In the genomic region with DNA sequence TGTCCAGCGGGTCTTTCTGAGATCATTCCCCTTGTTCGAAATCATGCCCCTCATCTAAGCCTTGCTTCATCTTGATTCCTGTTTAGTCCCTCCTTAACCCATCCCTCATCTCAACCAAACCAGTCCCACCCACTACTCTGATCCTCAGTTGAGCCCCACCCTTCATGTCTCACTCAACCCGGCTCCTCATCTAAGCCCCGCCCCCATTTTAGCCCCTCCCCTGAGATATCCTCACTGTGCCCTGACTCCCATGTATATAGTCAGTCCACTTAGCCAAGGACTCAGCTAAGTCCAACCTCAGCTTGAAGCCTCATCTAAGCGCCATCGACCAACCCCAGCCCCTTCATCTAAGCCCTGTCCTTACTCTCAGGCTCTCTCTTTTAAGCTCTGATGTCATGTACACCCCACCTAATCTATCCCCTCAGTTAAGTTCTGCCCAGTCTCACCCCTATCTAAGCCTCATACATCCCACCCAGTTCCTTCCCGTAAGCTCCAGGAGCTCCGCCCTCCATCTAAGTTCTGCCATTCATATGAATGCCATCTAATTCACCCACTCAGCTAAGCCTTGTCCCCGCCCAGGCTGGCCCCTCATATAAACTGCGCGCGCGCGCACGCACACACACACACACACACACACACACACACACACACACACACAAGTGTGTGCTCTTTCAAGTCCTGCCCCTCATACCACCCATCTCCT, we compare ENCODE assay signal across 30 mouse cellular contexts. TPM values are rescaled to one million over a fixed set of nuclear protein-coding genes. Genes with fewer than 3 reads are reported as not detected.
DNase-seq lines count a peak whose midpoint lies in the region; ATAC-seq and TF ChIP-seq lines count a peak whose summit lies in the region.
"Had no signal": no experiment of that assay in that cellular context is flagged by ENCODE, and none has a peak within 500 bp of the region (broad histone marks: within the 10 kb centered on the region; RNA-seq: fewer than 3 reads in every experiment).

No protein-coding gene starts in this region.

- H3K27me3 ChIP-seq in intestine, embryonic 14.5 days (replicated peaks; ENCODE audit: control insufficient read depth, insufficient read depth, low read length), result peaks cover 8% of the 10 kb centered on the region; the same call in 1 of the 2 replicates
- peaks cover 7% of the 10 kb centered on the region; the same call in 1 of the 2 replicates for H3K27me3 ChIP-seq in intestine, postnatal 0 days (replicated peaks; ENCODE audit: control insufficient read depth, insufficient read depth, low read length)
- peaks cover 8% of the 10 kb centered on the region for H3K27me3 ChIP-seq in lung, embryonic 16.5 days (ENCODE audit: control insufficient read depth, insufficient read depth, low read depth, low read length)
- H3K27me3 ChIP-seq in lung, postnatal 0 days (replicated peaks; ENCODE audit: insufficient read depth, low read length), result peaks cover 6% of the 10 kb centered on the region; the same call in 1 of the 2 replicates
- H3K27me3 ChIP-seq in intestine, embryonic 15.5 days (replicated peaks), result peaks cover 7% of the 10 kb centered on the region
- no peaks in the 10 kb centered on the region for H3K27me3 ChIP-seq in neural tube, embryonic 15.5 days (replicated peaks)
- H3K27me3 ChIP-seq: hindbrain, embryonic 15.5 days had no signal

- no peak for DNase-seq in intestine, embryonic 14.5 days (ENCODE audit: low spot score)
- DNase-seq in lung, postnatal 0 days (ENCODE audit: low spot score), result no peak
- peak; percentile 87 for DNase-seq in ES-CJ7 (ENCODE audit: low read depth, low spot score)
- no peak for DNase-seq in retina, postnatal 1 day
- DNase-seq: adrenal gland, postnatal 14 days; cerebellum, adult 11 months; cerebellum, adult 9-10 months; embryo, embryonic 11 days; gastrocnemius, postnatal 14 days; heart, postnatal 10 days; kidney, adult 11 months; kidney, postnatal 14 days; lung, embryonic 14.5 days; lung, postnatal 4 days; right cerebral cortex, postnatal 4 days; thymus, postnatal 4 days had no signal

- 65% methylated on average over 15 of the region's 15 CpGs for WGBS in intestine, embryonic 14.5 days
- 72% methylated on average over 15 of the region's 15 CpGs for WGBS in intestine, postnatal 0 days
- 62% methylated on average over 15 of the region's 15 CpGs for WGBS in lung, embryonic 16.5 days
- 70% methylated on average over 15 of the region's 15 CpGs for WGBS in lung, postnatal 0 days
- 71% methylated on average over 15 of the region's 15 CpGs for WGBS in intestine, embryonic 15.5 days
- 71% methylated on average over 15 of the region's 15 CpGs for WGBS in neural tube, embryonic 15.5 days

- no peak overlapping the region for H3K4me2 ChIP-seq in intestine, embryonic 14.5 days (ENCODE audit: low read length)
- H3K4me2 ChIP-seq in intestine, postnatal 0 days (replicated peaks; ENCODE audit: low read depth), result no peak overlapping the region
- H3K4me2 ChIP-seq in lung, embryonic 16.5 days (ENCODE audit: low read depth, low read length), result no peak overlapping the region
- no peak overlapping the region for H3K4me2 ChIP-seq in lung, postnatal 0 days (replicated peaks; ENCODE audit: low read depth, low read length)
- H3K4me2 ChIP-seq in intestine, embryonic 15.5 days (replicated peaks), result no peak overlapping the region
- H3K4me2 ChIP-seq in neural tube, embryonic 15.5 days, result no peak overlapping the region
- H3K4me2 ChIP-seq: embryonic facial prominence, embryonic 12.5 days; heart, embryonic 13.5 days; hindbrain, embryonic 15.5 days; limb, embryonic 13.5 days; lung, embryonic 14.5 days; midbrain, embryonic 12.5 days had no signal

- H3K4me3 ChIP-seq in intestine, embryonic 14.5 days (ENCODE audit: low read depth, low read length), result no peak overlapping the region
- H3K4me3 ChIP-seq in intestine, postnatal 0 days (ENCODE audit: low read depth, low read length), result no peak overlapping the region
- H3K4me3 ChIP-seq in lung, embryonic 16.5 days (ENCODE audit: low read length), result no peak overlapping the region
- no peak overlapping the region for H3K4me3 ChIP-seq in lung, postnatal 0 days (ENCODE audit: low read depth, low read length)
- no peak overlapping the region for H3K4me3 ChIP-seq in intestine, embryonic 15.5 days (replicated peaks)
- H3K4me3 ChIP-seq in neural tube, embryonic 15.5 days (replicated peaks), result no peak overlapping the region
- H3K4me3 ChIP-seq: embryonic facial prominence, embryonic 12.5 days; heart, embryonic 13.5 days; hindbrain, embryonic 15.5 days; left cerebral cortex, adult 2 months; limb, embryonic 13.5 days; megakaryocyte, embryonic 14.5 days; midbrain, embryonic 12.5 days had no signal

- no peak overlapping the region for H3K27ac ChIP-seq in intestine, embryonic 14.5 days (ENCODE audit: low read depth)
- H3K27ac ChIP-seq in intestine, postnatal 0 days (ENCODE audit: low read depth, low read length), result no peak overlapping the region
- H3K27ac ChIP-seq in lung, embryonic 16.5 days (ENCODE audit: low read length), result no peak overlapping the region
- no peak overlapping the region for H3K27ac ChIP-seq in lung, postnatal 0 days (ENCODE audit: low read length)
- no peak overlapping the region for H3K27ac ChIP-seq in intestine, embryonic 15.5 days
- no peak overlapping the region for H3K27ac ChIP-seq in neural tube, embryonic 15.5 days (replicated peaks)
- H3K27ac ChIP-seq: embryonic facial prominence, embryonic 12.5 days; heart, embryonic 13.5 days; hindbrain, embryonic 15.5 days; left cerebral cortex, adult 2 months; limb, embryonic 13.5 days; liver, embryonic 14.5 days; midbrain, embryonic 12.5 days had no signal

- ATAC-seq in intestine, embryonic 14.5 days (replicated peaks; ENCODE audit: low FRiP score, low TSS enrichment, low read depth), result 0 out of 2 replicates have a peak, but pooled peaks have one; percentile 18
- ATAC-seq in intestine, postnatal 0 days, result no peak
- 0 out of 2 replicates have a peak, but pooled peaks have one; percentile 23 for ATAC-seq in lung, embryonic 16.5 days (ENCODE audit: low read depth)
- no peak for ATAC-seq in lung, postnatal 0 days
- ATAC-seq in intestine, embryonic 15.5 days, result peak; percentile 32; the same call in 1 of the 2 replicates
- ATAC-seq in neural tube, embryonic 15.5 days (ENCODE audit: low FRiP score), result no peak
- ATAC-seq: CD4-positive, CD25-positive, alpha-beta regulatory T cell, adult 4 months; forebrain, embryonic 14.5 days had no signal

- no peaks in the 10 kb centered on the region for H3K36me3 ChIP-seq in intestine, embryonic 14.5 days (ENCODE audit: control insufficient read depth, insufficient read depth, low read length)
- H3K36me3 ChIP-seq in intestine, postnatal 0 days (ENCODE audit: control insufficient read depth, insufficient read depth), result no peaks in the 10 kb centered on the region
- H3K36me3 ChIP-seq in lung, embryonic 16.5 days (ENCODE audit: control insufficient read depth, insufficient read depth, low read length), result no peaks in the 10 kb centered on the region
- no peaks in the 10 kb centered on the region for H3K36me3 ChIP-seq in lung, postnatal 0 days (ENCODE audit: insufficient read depth, low read length)
- no peaks in the 10 kb centered on the region for H3K36me3 ChIP-seq in intestine, embryonic 15.5 days
- H3K36me3 ChIP-seq in neural tube, embryonic 15.5 days, result peaks cover 69% of the 10 kb centered on the region
- H3K36me3 ChIP-seq: embryonic facial prominence, embryonic 12.5 days; heart, embryonic 13.5 days; limb, embryonic 13.5 days had no signal

- H3K9me3 ChIP-seq in intestine, embryonic 14.5 days (ENCODE audit: control insufficient read depth, low read length), result no peaks in the 10 kb centered on the region
- H3K9me3 ChIP-seq in intestine, postnatal 0 days (ENCODE audit: control insufficient read depth), result no peaks in the 10 kb centered on the region
- H3K9me3 ChIP-seq in lung, embryonic 16.5 days (ENCODE audit: control insufficient read depth, low read length), result no peaks in the 10 kb centered on the region
- H3K9me3 ChIP-seq in lung, postnatal 0 days (ENCODE audit: low read length), result no peaks in the 10 kb centered on the region
- H3K9me3 ChIP-seq in intestine, embryonic 15.5 days, result no peaks in the 10 kb centered on the region
- no peaks in the 10 kb centered on the region for H3K9me3 ChIP-seq in neural tube, embryonic 15.5 days (replicated peaks)
- H3K9me3 ChIP-seq: embryonic facial prominence, embryonic 12.5 days; heart, embryonic 13.5 days; hindbrain, embryonic 15.5 days; limb, embryonic 13.5 days; megakaryocyte, embryonic 14.5 days; midbrain, embryonic 12.5 days had no signal

- no peak overlapping the region for H3K9ac ChIP-seq in intestine, embryonic 14.5 days (ENCODE audit: low read length)
- no peak overlapping the region for H3K9ac ChIP-seq in intestine, postnatal 0 days (ENCODE audit: low read depth, low read length)
- no peak overlapping the region for H3K9ac ChIP-seq in lung, embryonic 16.5 days (ENCODE audit: low read length)
- H3K9ac ChIP-seq in lung, postnatal 0 days (replicated peaks; ENCODE audit: low read depth), result no peak overlapping the region
- no peak overlapping the region for H3K9ac ChIP-seq in intestine, embryonic 15.5 days
- no peak overlapping the region for H3K9ac ChIP-seq in neural tube, embryonic 15.5 days (replicated peaks)
- H3K9ac ChIP-seq: embryonic facial prominence, embryonic 12.5 days; heart, embryonic 13.5 days; hindbrain, embryonic 15.5 days; limb, embryonic 13.5 days; liver, embryonic 14.5 days; lung, embryonic 14.5 days; midbrain, embryonic 12.5 days had no signal

- no peaks in the 10 kb centered on the region for H3K4me1 ChIP-seq in intestine, embryonic 14.5 days (replicated peaks; ENCODE audit: control insufficient read depth, insufficient read depth, low read length)
- no peaks in the 10 kb centered on the region for H3K4me1 ChIP-seq in intestine, postnatal 0 days (replicated peaks; ENCODE audit: control insufficient read depth, insufficient read depth, low read length)
- H3K4me1 ChIP-seq in lung, embryonic 16.5 days (replicated peaks; ENCODE audit: control insufficient read depth, insufficient read depth, low read length), result no peaks in the 10 kb centered on the region
- no peaks in the 10 kb centered on the region for H3K4me1 ChIP-seq in lung, postnatal 0 days (ENCODE audit: insufficient read depth, low read depth, low read length)
- H3K4me1 ChIP-seq in intestine, embryonic 15.5 days (replicated peaks), result no peaks in the 10 kb centered on the region
- no peaks in the 10 kb centered on the region for H3K4me1 ChIP-seq in neural tube, embryonic 15.5 days
- H3K4me1 ChIP-seq: embryonic facial prominence, embryonic 12.5 days; heart, embryonic 13.5 days; hindbrain, embryonic 15.5 days; limb, embryonic 13.5 days; midbrain, embryonic 12.5 days had no signal

- TF ChIP-seq EP300 in lung, postnatal 0 days (IDR thresholded peaks at IDR 0.05), result no peak

- TF ChIP-seq CTCF in intestine, postnatal 0 days (IDR thresholded peaks at IDR 0.05; ENCODE audit: low read depth), result no peak
- no peak for TF ChIP-seq CTCF in lung, postnatal 0 days (IDR thresholded peaks at IDR 0.05)

RNA-seq across cellular contexts. Expression of gene Ppfia3, which starts 11.3 kb away (rescaled TPM):
- polyA plus RNA-seq in intestine, embryonic 14.5 days (2014; fragmentation: Nextera tagmentation; extraction: Ambion mirVana), result 5.5 and 5.8 TPM in 2 replicates
- polyA plus RNA-seq in intestine, postnatal 0 days (2015; fragmentation: Nextera tagmentation; extraction: Ambion mirVana), result 24.5 and 24.8 TPM in 2 replicates
- polyA plus RNA-seq in lung, embryonic 16.5 days (2015; fragmentation: Nextera tagmentation; extraction: Ambion mirVana), result 2.2 and 2.5 TPM in 2 replicates
- polyA plus RNA-seq in lung, postnatal 0 days (2015; fragmentation: Nextera tagmentation; extraction: Ambion mirVana), result 1.8 and 2.0 TPM in 2 replicates
- polyA plus RNA-seq in intestine, embryonic 15.5 days (2015; fragmentation: Nextera tagmentation; extraction: Ambion mirVana), result 5.6 and 6.9 TPM in 2 replicates
- 27.3 and 29.5 TPM in 2 replicates for polyA plus RNA-seq in neural tube, embryonic 15.5 days (2015; fragmentation: Nextera tagmentation; extraction: Ambion mirVana)
- polyA plus RNA-seq: CD4-positive, CD25-positive, alpha-beta regulatory T cell, adult 4 months had no signal

RNA-seq across cellular contexts. Expression of gene Lin7b, which starts 14.9 kb away (rescaled TPM):
- 3.0 and 3.2 TPM in 2 replicates for polyA plus RNA-seq in intestine, embryonic 14.5 days (2014; fragmentation: Nextera tagmentation; extraction: Ambion mirVana)
- 3.4 TPM in 2 replicates for polyA plus RNA-seq in intestine, postnatal 0 days (2015; fragmentation: Nextera tagmentation; extraction: Ambion mirVana)
- polyA plus RNA-seq in lung, embryonic 16.5 days (2015; fragmentation: Nextera tagmentation; extraction: Ambion mirVana), result 0.53 TPM in 2 replicates
- 0.49 TPM in 1 of 2 replicates, not detected in the other for polyA plus RNA-seq in lung, postnatal 0 days (2015; fragmentation: Nextera tagmentation; extraction: Ambion mirVana)
- 1.9 and 2.4 TPM in 2 replicates for polyA plus RNA-seq in intestine, embryonic 15.5 days (2015; fragmentation: Nextera tagmentation; extraction: Ambion mirVana)
- 48.2 and 58.3 TPM in 2 replicates for polyA plus RNA-seq in neural tube, embryonic 15.5 days (2015; fragmentation: Nextera tagmentation; extraction: Ambion mirVana)
- polyA plus RNA-seq: CD4-positive, CD25-positive, alpha-beta regulatory T cell, adult 4 months had no signal

RNA-seq across cellular contexts. Expression of gene Hrc, which starts 20.4 kb away (rescaled TPM):
- polyA plus RNA-seq in intestine, embryonic 14.5 days (2014; fragmentation: Nextera tagmentation; extraction: Ambion mirVana), result 0.58 and 0.63 TPM in 2 replicates
- polyA plus RNA-seq in intestine, postnatal 0 days (2015; fragmentation: Nextera tagmentation; extraction: Ambion mirVana), result 0.76 and 0.88 TPM in 2 replicates
- polyA plus RNA-seq in lung, embryonic 16.5 days (2015; fragmentation: Nextera tagmentation; extraction: Ambion mirVana), result 1.8 and 2.0 TPM in 2 replicates
- 0.50 and 0.54 TPM in 2 replicates for polyA plus RNA-seq in lung, postnatal 0 days (2015; fragmentation: Nextera tagmentation; extraction: Ambion mirVana)
- 0.97 and 1.2 TPM in 2 replicates for polyA plus RNA-seq in intestine, embryonic 15.5 days (2015; fragmentation: Nextera tagmentation; extraction: Ambion mirVana)
- polyA plus RNA-seq in neural tube, embryonic 15.5 days (2015; fragmentation: Nextera tagmentation; extraction: Ambion mirVana), result 0.75 and 0.79 TPM in 2 replicates
- polyA plus RNA-seq: CD4-positive, CD25-positive, alpha-beta regulatory T cell, adult 4 months had no signal

RNA-seq across cellular contexts. Expression of gene Trpm4, which starts 21.9 kb away (rescaled TPM):
- 18.7 and 21.3 TPM in 2 replicates for polyA plus RNA-seq in intestine, embryonic 14.5 days (2014; fragmentation: Nextera tagmentation; extraction: Ambion mirVana)
- polyA plus RNA-seq in intestine, postnatal 0 days (2015; fragmentation: Nextera tagmentation; extraction: Ambion mirVana), result 49.4 and 55.1 TPM in 2 replicates
- polyA plus RNA-seq in lung, embryonic 16.5 days (2015; fragmentation: Nextera tagmentation; extraction: Ambion mirVana), result 19.6 and 25.0 TPM in 2 replicates
- 19.2 and 21.9 TPM in 2 replicates for polyA plus RNA-seq in lung, postnatal 0 days (2015; fragmentation: Nextera tagmentation; extraction: Ambion mirVana)
- polyA plus RNA-seq in intestine, embryonic 15.5 days (2015; fragmentation: Nextera tagmentation; extraction: Ambion mirVana), result 20.4 and 29.1 TPM in 2 replicates
- 9.4 and 12.0 TPM in 2 replicates for polyA plus RNA-seq in neural tube, embryonic 15.5 days (2015; fragmentation: Nextera tagmentation; extraction: Ambion mirVana)

RNA-seq across cellular contexts. Expression of gene Snrnp70, which starts 40.1 kb away (rescaled TPM):
- 77.1 and 86.0 TPM in 2 replicates for polyA plus RNA-seq in intestine, embryonic 14.5 days (2014; fragmentation: Nextera tagmentation; extraction: Ambion mirVana)
- polyA plus RNA-seq in intestine, postnatal 0 days (2015; fragmentation: Nextera tagmentation; extraction: Ambion mirVana), result 81.3 and 85.5 TPM in 2 replicates
- polyA plus RNA-seq in lung, embryonic 16.5 days (2015; fragmentation: Nextera tagmentation; extraction: Ambion mirVana), result 181 and 191 TPM in 2 replicates
- 85.3 and 104 TPM in 2 replicates for polyA plus RNA-seq in lung, postnatal 0 days (2015; fragmentation: Nextera tagmentation; extraction: Ambion mirVana)
- 195 and 200 TPM in 2 replicates for polyA plus RNA-seq in intestine, embryonic 15.5 days (2015; fragmentation: Nextera tagmentation; extraction: Ambion mirVana)
- 166 and 190 TPM in 2 replicates for polyA plus RNA-seq in neural tube, embryonic 15.5 days (2015; fragmentation: Nextera tagmentation; extraction: Ambion mirVana)

Comparison
In these comparisons a context has a peak if more than half of its experiments do, and no peak if none do; other contexts are left out.
1. ATAC-seq: peak in intestine, embryonic 14.5 days (single experiment), lung, embryonic 16.5 days (single experiment) and intestine, embryonic 15.5 days (single experiment); none in intestine, postnatal 0 days (single experiment), lung, postnatal 0 days (single experiment) and neural tube, embryonic 15.5 days (single experiment).
2. RNA of gene Lin7b, which starts 14.9 kb away (polyA plus RNA-seq): 48.2 to 58.3 TPM in neural tube, embryonic 15.5 days; 3.4 TPM in intestine, postnatal 0 days, 3.0 to 3.2 TPM in intestine, embryonic 14.5 days, 1.9 to 2.4 TPM in intestine, embryonic 15.5 days, 0.53 TPM in lung, embryonic 16.5 days and 0.49 TPM in lung, postnatal 0 days; every median in the first group is over 10 times any median in the second.